Mouse (Mus musculus) yolk sac, embryonic 10.5 days (tissue): Measurements from ENCODE around the gene Chst14.

ENCODE experiments used
- DNase-seq: peaks from one replicate; pipeline ENCODE4 v3.0.0-alpha.2; 2017; ENCODE audit warnings: low spot score

Chst14 gene

GRCm38 (mm10) chr2:118905433-118906117 lies 20.7 kb upstream of the Chst14 start:
- DNase-seq = no peak

GRCm38 (mm10) chr2:118906118-118906492 lies 20.2 kb upstream of the Chst14 start:
- DNase-seq = no peak

DNA sequence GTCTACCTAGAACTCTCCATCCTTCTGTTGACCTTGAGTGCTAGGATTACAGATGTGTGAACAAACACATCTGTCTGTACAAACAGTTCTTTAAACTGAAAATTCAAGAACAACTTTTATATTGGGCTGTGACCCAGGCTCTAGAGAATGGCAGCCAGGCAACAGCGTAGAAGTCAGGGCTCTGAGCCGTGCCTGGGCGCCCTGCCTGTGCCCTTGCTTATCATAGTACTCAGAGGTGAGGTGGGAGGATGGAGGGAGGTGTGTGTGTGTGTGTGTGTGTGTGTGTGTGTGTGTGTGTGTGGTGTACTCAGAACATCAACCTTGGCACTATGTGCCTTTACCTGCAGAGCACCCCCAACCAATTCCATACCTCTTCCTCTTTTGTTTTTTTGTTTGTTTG lies 18.5 kb upstream of the Chst14 start:
- no peak for DNase-seq

DNA sequence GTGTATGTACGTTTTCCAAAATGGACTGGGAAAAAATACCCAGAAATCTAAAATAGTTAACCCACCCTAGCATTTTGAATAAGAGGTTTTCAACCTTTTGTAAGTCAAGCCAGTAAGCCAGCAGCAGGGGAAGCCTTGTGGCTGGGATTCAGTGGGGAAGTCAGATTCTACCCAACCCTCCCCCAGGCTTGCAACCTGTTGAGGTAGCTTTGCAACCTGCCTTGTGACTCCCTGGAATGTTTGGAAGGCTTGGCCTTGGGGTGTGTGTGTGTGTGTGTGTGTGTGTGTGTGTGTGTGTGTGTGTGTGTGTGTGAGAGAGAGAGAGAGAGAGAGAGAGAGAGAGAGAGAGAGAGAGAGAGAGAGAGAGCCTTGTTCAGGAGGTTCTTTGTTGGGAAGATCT lies 17.1 kb upstream of the Chst14 start:
- DNase-seq = no peak

DNA sequence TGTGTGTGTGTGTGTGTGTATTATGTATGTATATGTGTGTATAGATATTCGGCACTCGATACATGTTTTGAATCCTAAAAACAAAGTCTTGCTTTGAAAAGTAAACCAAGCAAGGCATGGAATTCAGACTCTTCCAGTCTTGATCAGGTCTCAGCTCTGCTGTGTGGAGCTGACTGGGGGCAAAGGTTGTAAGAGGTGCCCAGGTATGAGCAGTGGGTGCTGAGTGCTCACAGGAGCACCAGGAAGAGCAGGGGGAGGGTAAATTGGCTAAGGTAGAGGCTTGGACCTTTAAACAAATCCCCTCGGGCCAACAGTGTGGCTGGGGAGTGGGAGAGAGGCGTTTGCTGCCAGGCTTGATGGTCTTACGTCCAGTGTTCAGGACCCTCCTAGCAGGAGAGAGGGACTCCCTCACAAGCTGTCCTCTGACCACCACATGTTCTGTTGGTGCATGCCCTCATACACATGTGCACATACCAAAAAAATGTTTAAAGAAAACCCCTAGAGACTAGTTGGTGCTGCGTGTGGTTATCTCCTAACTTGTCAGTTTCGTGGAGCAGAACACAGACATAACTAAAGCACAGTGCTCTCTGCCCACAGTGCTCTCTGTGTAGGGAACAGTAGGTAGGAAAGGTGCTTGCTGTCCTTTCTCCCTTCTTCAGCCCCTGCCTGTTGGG lies 15.6 kb upstream of the Chst14 start:
- DNase-seq = no peak

DNA sequence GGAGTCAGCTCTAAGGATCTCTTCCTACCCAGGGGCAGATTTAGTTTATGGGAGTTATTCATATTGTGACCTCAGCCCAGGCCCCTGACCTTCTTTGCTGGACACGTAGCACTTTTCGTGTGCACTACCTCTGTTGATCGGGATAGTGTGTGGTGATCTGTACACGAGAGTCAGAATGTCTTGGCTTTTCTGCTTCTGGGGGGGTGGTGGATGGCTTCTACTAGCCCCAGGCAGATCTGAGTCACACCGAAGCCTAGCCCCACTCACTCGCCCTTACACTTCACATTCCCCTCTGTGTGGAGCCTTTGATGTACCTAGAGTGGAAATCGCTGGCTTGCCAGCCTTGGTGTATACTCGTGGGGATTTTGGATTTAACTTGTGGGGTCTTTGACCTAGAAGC lies 13.6 kb upstream of the Chst14 start:
- DNase-seq = no peak

- DNase-seq = no peak
Observed at GRCm38 (mm10) chr2:118913551-118914276, 12.6 kb upstream of the Chst14 start.

- DNase-seq = no peak
Observed at GRCm38 (mm10) chr2:118914685-118915084, 11.6 kb upstream of the Chst14 start.

DNA sequence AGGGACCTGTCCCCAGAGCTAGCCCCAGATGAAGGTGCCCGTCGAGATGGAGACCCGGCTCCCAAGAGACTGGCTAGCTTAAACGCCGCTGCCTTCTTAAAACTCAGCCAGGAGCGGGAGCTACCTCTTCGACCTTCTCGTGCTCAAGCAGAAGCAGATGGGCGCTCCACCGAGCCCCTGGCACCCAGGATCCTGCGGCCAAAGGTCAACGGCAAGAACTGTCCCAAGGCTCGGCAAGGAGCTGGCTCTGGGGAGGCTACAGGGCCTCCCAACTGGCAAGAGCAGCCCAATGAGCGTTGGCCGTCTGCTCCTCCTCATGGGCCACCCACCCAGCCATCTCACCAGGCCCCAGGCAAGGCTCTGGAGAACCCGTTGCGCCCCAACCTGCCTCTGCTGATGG lies 9.9 kb upstream of the Chst14 start:
- no peak for DNase-seq

DNA sequence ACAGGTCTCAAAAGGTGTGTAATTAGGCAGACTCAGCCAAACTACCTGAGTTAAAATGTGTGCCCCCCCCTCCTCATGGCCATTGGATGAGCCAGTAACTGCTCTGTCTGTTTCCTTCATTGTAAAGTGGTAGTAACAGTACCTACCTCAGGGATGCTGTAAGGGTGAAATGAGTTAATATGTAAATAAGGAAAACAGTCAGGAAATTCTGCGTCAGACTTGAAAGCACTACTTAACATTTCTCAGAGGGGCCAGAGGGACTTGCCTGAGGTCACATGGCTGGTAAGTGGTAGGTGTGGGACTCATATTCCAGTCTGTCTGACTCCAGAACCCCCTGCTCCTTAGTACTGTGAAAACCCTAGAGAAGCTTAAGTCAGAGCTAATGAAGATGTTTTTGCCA lies 7.8 kb upstream of the Chst14 start:
- DNase-seq = no peak

- no peak for DNase-seq
Observed at GRCm38 (mm10) chr2:118920428-118920827, 5.9 kb upstream of the Chst14 start.

- DNase-seq = no peak
Observed at GRCm38 (mm10) chr2:118925952-118926351, 344 bp upstream of the Chst14 start.

- no peak for DNase-seq
Observed at GRCm38 (mm10) chr2:118926998-118927739, 873 bp downstream of the Chst14 start.

- no peak for DNase-seq
Observed at GRCm38 (mm10) chr2:118941341-118941740, 15.0 kb downstream of the Chst14 start.

- no peak for DNase-seq
Observed at GRCm38 (mm10) chr2:118943232-118943631, 16.9 kb downstream of the Chst14 start.

- DNase-seq = no peak
Observed at GRCm38 (mm10) chr2:118948818-118949217, 22.5 kb downstream of the Chst14 start.

DNA sequence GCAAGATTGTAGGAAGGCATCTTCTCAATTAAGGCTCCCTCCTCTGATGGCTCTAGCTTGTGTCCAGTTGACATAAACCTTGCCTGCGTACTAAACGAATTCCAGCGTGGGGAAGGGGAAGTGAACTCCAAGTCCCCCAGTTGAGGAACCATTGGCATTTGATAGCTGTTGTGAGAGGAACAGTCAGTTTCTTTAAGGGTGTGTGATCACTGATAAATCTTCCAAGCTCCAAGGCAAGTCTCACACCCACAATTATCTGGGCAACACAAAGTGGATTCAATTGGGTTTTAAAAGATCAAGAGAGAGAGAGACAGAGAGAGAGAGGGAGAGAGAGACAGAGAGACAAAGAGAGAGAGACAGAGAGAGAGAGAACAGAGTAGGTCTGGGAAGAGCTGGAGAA lies 23.4 kb downstream of the Chst14 start:
- DNase-seq = no peak

DNA sequence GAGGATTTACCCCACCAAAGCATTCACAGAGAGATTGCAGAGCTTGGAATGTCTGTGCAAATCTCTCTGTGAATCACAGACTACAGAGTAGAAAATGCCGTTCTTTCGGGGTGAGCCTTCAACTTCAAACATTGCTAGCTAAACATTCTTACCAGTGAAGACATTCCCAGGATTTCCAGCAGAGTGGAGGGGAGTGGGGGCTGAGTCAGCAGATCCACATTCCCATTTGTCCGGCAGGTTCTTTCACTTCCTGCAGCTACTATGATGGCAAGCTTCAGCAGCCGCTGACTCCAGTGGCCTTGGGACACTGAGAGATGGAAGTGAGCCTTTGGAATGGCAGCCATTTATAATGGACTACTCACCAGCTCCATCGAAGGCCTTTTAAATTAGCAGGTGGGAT lies 30.2 kb downstream of the Chst14 start:
- DNase-seq = peak; percentile 33

DNA sequence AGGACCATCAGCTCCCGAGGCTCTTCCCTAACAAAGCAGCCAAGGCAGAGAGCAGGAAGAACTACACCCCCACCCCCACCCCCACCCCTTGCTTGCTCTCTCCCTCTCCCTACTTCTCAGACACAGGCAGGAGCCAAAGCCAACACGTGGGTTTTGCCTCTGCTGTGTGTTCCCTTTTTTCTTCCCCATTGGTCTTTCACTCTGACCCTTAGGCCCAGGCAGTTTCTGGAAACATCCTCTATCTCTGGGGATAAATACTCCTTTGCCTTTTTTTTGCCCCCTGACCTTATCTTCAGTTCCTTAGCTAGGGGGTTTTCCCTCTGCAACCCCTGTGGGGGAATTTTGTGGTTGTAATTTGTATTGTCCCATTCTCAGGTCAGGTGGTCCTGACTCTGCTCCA lies 33.3 kb downstream of the Chst14 start:
- no peak for DNase-seq

- no peak for DNase-seq
Observed at GRCm38 (mm10) chr2:118960413-118960812, 34.1 kb downstream of the Chst14 start.

- no peak for DNase-seq
Observed at GRCm38 (mm10) chr2:118961546-118961945, 35.2 kb downstream of the Chst14 start.

DNA sequence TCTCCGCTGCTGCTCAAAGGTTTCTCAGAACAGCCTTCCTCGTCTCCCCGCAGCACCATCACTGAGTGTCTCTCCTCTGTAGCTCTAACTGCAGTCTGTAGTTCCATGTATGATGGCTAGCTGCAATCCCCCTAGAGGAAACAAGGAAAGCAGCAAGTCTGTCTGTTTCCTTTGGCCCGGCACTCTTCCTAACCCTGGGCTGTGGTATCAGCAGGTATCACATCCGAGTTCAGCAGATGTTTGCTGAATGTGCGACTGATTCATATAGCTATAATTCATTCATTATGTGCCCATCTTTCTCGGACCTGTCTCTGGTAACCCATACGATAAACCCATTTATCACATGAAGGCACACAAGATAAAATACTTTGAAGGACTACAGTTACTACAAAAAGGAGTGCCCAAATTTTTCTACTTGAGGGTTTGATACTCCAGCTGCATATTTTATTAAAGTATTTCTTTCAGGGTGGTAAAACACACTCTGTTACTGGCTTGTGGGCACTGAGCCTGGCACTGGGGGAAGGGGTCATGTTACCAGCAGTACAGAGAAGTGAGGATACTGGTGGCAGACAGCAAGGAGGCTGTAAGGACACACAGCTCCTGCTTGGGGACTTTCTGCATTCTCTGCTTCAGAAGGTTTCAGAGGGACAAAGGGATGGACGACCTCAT lies 36.8 kb downstream of the Chst14 start:
- DNase-seq = no peak
